Mouse (Mus musculus): ENCODE data around the gene Ets1. TPM values are rescaled to one million over a fixed set of nuclear protein-coding genes. Genes with fewer than 3 reads are reported as not detected.

Gene Ets1
- polyA plus RNA-seq, 1 experiment from 2014 or later: 38.3 TPM

GRCm38 (mm10) chr9:32749721-32750480 lies 113.9 kb downstream of the Ets1 start:
- Histone ChIP-seq H3K4me1 (ENCODE audit: control insufficient read depth, insufficient read depth, low read length) (peaks cover 26% of the 10 kb centered on the region), H3K27ac (ENCODE audit: low read depth, low read length) (peak overlapping the region; percentile 63; the same call in 1 of the 2 replicates), H3K27me3 (ENCODE audit: control insufficient read depth, insufficient read depth, low read length) (no peaks in the 10 kb centered on the region), H3K9ac (ENCODE audit: low read depth, low read length) (no peak overlapping the region), H3K4me2 (no peak overlapping the region), H3K9me3 (replicated peaks; ENCODE audit: control insufficient read depth, low read length) (no peaks in the 10 kb centered on the region), H3K36me3 (ENCODE audit: control insufficient read depth, insufficient read depth, low read length) (peaks cover 7% of the 10 kb centered on the region; the same call in 1 of the 2 replicates), H3K4me3 (ENCODE audit: low read depth, low read length) (no peak overlapping the region)
- no peak for ATAC-seq (replicated peaks; ENCODE audit: insufficient number of reproducible peaks, low FRiP score, low TSS enrichment)
- WGBS (ENCODE audit: insufficient replicate concordance): 56% methylated on average over 13 of the region's 13 CpGs

GRCm38 (mm10) chr9:32752602-32753001 lies 116.6 kb downstream of the Ets1 start:
- H3K27me3 ChIP-seq (ENCODE audit: control insufficient read depth, insufficient read depth, low read length): no peaks in the 10 kb centered on the region
- H3K9ac ChIP-seq (ENCODE audit: low read depth, low read length): no peak overlapping the region
- H3K36me3 ChIP-seq (ENCODE audit: control insufficient read depth, insufficient read depth, low read length): peaks cover 7% of the 10 kb centered on the region; the same call in 1 of the 2 replicates
- no peak overlapping the region for H3K4me3 ChIP-seq (ENCODE audit: low read depth, low read length)
- ATAC-seq (replicated peaks; ENCODE audit: insufficient number of reproducible peaks, low FRiP score, low TSS enrichment): peak; percentile 72
- H3K4me1 ChIP-seq (ENCODE audit: control insufficient read depth, insufficient read depth, low read length): peaks cover 20% of the 10 kb centered on the region
- H3K27ac ChIP-seq (ENCODE audit: low read depth, low read length): peak overlapping the region; percentile 67
- H3K9me3 ChIP-seq (replicated peaks; ENCODE audit: control insufficient read depth, low read length): no peaks in the 10 kb centered on the region
- WGBS (ENCODE audit: insufficient replicate concordance): 23% methylated on average over 5 of the region's 5 CpGs
- no peak overlapping the region for H3K4me2 ChIP-seq

GRCm38 (mm10) chr9:32754311-32754710 lies 118.3 kb downstream of the Ets1 start:
- H3K4me3 ChIP-seq (ENCODE audit: low read depth, low read length): no peak overlapping the region
- H3K36me3 ChIP-seq (ENCODE audit: control insufficient read depth, insufficient read depth, low read length): peaks cover 7% of the 10 kb centered on the region; the same call in 1 of the 2 replicates
- no peak overlapping the region for H3K9ac ChIP-seq (ENCODE audit: low read depth, low read length)
- ATAC-seq (replicated peaks; ENCODE audit: insufficient number of reproducible peaks, low FRiP score, low TSS enrichment): no peak
- no peaks in the 10 kb centered on the region for H3K27me3 ChIP-seq (ENCODE audit: control insufficient read depth, insufficient read depth, low read length)
- 90% methylated on average over 15 of the region's 15 CpGs for WGBS (ENCODE audit: insufficient replicate concordance)
- peaks cover 20% of the 10 kb centered on the region for H3K4me1 ChIP-seq (ENCODE audit: control insufficient read depth, insufficient read depth, low read length)
- no peaks in the 10 kb centered on the region for H3K9me3 ChIP-seq (replicated peaks; ENCODE audit: control insufficient read depth, low read length)
- H3K27ac ChIP-seq (ENCODE audit: low read depth, low read length): no peak overlapping the region
- H3K4me2 ChIP-seq: no peak overlapping the region

- H3K27me3 ChIP-seq (ENCODE audit: control insufficient read depth, insufficient read depth, low read length): no peaks in the 10 kb centered on the region
- peaks cover 7% of the 10 kb centered on the region; the same call in 1 of the 2 replicates for H3K36me3 ChIP-seq (ENCODE audit: control insufficient read depth, insufficient read depth, low read length)
- H3K27ac ChIP-seq (ENCODE audit: low read depth, low read length): no peak overlapping the region
- 81% methylated on average over 2 of the region's 2 CpGs for whole genome bisulfite sequencing (ENCODE audit: insufficient replicate concordance)
- ATAC-seq (replicated peaks; ENCODE audit: insufficient number of reproducible peaks, low FRiP score, low TSS enrichment): no peak
- H3K4me1 ChIP-seq (ENCODE audit: control insufficient read depth, insufficient read depth, low read length): peaks cover 26% of the 10 kb centered on the region
- H3K4me3 ChIP-seq (ENCODE audit: low read depth, low read length): no peak overlapping the region
- no peak overlapping the region for H3K4me2 ChIP-seq
- H3K9me3 ChIP-seq (replicated peaks; ENCODE audit: control insufficient read depth, low read length): no peaks in the 10 kb centered on the region
- H3K9ac ChIP-seq (ENCODE audit: low read depth, low read length): no peak overlapping the region
These were observed 120.0 kb downstream of the Ets1 start for GRCm38 (mm10) chr9:32756002-32756401.

- Histone ChIP-seq H3K9me3 (replicated peaks; ENCODE audit: control insufficient read depth, low read length) (no peaks in the 10 kb centered on the region), H3K4me1 (ENCODE audit: control insufficient read depth, insufficient read depth, low read length) (peaks cover 17% of the 10 kb centered on the region), H3K9ac (ENCODE audit: low read depth, low read length) (no peak overlapping the region), H3K4me2 (no peak overlapping the region), H3K4me3 (ENCODE audit: low read depth, low read length) (no peak overlapping the region), H3K36me3 (ENCODE audit: control insufficient read depth, insufficient read depth, low read length) (peaks cover 6% of the 10 kb centered on the region; the same call in 1 of the 2 replicates), H3K27me3 (ENCODE audit: control insufficient read depth, insufficient read depth, low read length) (peaks cover 5% of the 10 kb centered on the region), H3K27ac (ENCODE audit: low read depth, low read length) (no peak overlapping the region)
- 78% methylated on average over 5 of the region's 5 CpGs for WGBS (ENCODE audit: insufficient replicate concordance)
- no peak for ATAC-seq (replicated peaks; ENCODE audit: insufficient number of reproducible peaks, low FRiP score, low TSS enrichment)
These were observed 122.4 kb downstream of the Ets1 start for GRCm38 (mm10) chr9:32758280-32758905.

- H3K4me3 ChIP-seq (ENCODE audit: low read depth, low read length): no peak overlapping the region
- H3K36me3 ChIP-seq (ENCODE audit: control insufficient read depth, insufficient read depth, low read length): no peaks in the 10 kb centered on the region
- H3K4me2 ChIP-seq: no peak overlapping the region
- peaks cover 17% of the 10 kb centered on the region for H3K4me1 ChIP-seq (ENCODE audit: control insufficient read depth, insufficient read depth, low read length)
- WGBS (ENCODE audit: insufficient replicate concordance): 13% methylated on average over 4 of the region's 4 CpGs
- 0 out of 2 replicates have a peak overlapping the region, but pooled peaks have one; percentile 10 for H3K27ac ChIP-seq (ENCODE audit: low read depth, low read length)
- ATAC-seq (replicated peaks; ENCODE audit: insufficient number of reproducible peaks, low FRiP score, low TSS enrichment): peak; percentile 68
- H3K9ac ChIP-seq (ENCODE audit: low read depth, low read length): no peak overlapping the region
- peaks cover 14% of the 10 kb centered on the region for H3K27me3 ChIP-seq (ENCODE audit: control insufficient read depth, insufficient read depth, low read length)
- no peaks in the 10 kb centered on the region for H3K9me3 ChIP-seq (replicated peaks; ENCODE audit: control insufficient read depth, low read length)
These were observed 124.7 kb downstream of the Ets1 start for GRCm38 (mm10) chr9:32760649-32761157.

GRCm38 (mm10) chr9:32761326-32761725 lies 125.3 kb downstream of the Ets1 start:
- H3K4me3 ChIP-seq (ENCODE audit: low read depth, low read length): no peak overlapping the region
- no peaks in the 10 kb centered on the region for H3K9me3 ChIP-seq (replicated peaks; ENCODE audit: control insufficient read depth, low read length)
- H3K4me1 ChIP-seq (ENCODE audit: control insufficient read depth, insufficient read depth, low read length): peaks cover 17% of the 10 kb centered on the region
- H3K27ac ChIP-seq (ENCODE audit: low read depth, low read length): 0 out of 2 replicates have a peak overlapping the region, but pooled peaks have one; percentile 10
- ATAC-seq (replicated peaks; ENCODE audit: insufficient number of reproducible peaks, low FRiP score, low TSS enrichment): no peak
- no peaks in the 10 kb centered on the region for H3K36me3 ChIP-seq (ENCODE audit: control insufficient read depth, insufficient read depth, low read length)
- no peak overlapping the region for H3K9ac ChIP-seq (ENCODE audit: low read depth, low read length)
- peaks cover 14% of the 10 kb centered on the region for H3K27me3 ChIP-seq (ENCODE audit: control insufficient read depth, insufficient read depth, low read length)
- no peak overlapping the region for H3K4me2 ChIP-seq
- WGBS (ENCODE audit: insufficient replicate concordance): 44% methylated on average over 2 of the region's 2 CpGs

- H3K27me3 ChIP-seq (ENCODE audit: control insufficient read depth, insufficient read depth, low read length): peaks cover 14% of the 10 kb centered on the region
- H3K36me3 ChIP-seq (ENCODE audit: control insufficient read depth, insufficient read depth, low read length): no peaks in the 10 kb centered on the region
- H3K4me3 ChIP-seq (ENCODE audit: low read depth, low read length): no peak overlapping the region
- H3K9ac ChIP-seq (ENCODE audit: low read depth, low read length): no peak overlapping the region
- no peak overlapping the region for H3K4me2 ChIP-seq
- H3K4me1 ChIP-seq (ENCODE audit: control insufficient read depth, insufficient read depth, low read length): peaks cover 17% of the 10 kb centered on the region
- ATAC-seq (replicated peaks; ENCODE audit: insufficient number of reproducible peaks, low FRiP score, low TSS enrichment): no peak
- H3K27ac ChIP-seq (ENCODE audit: low read depth, low read length): 0 out of 2 replicates have a peak overlapping the region, but pooled peaks have one; percentile 15
- H3K9me3 ChIP-seq (replicated peaks; ENCODE audit: control insufficient read depth, low read length): no peaks in the 10 kb centered on the region
- 73% methylated on average over 9 of the region's 9 CpGs for WGBS (ENCODE audit: insufficient replicate concordance)
These were observed 128.4 kb downstream of the Ets1 start for GRCm38 (mm10) chr9:32764374-32764773.

Data from heart, embryonic 11.5 days (tissue).